Mouse (Mus musculus) megakaryocyte, embryonic 14.5 days (primary cell): ENCODE measurements around the gene Vps54. TPM values are rescaled to one million over a fixed set of nuclear protein-coding genes. Genes with fewer than 3 reads are reported as not detected.
A peak's percentile ranks its signal among the peaks of the same experiment; 100 is the strongest.

ENCODE experiments used
- H3K27me3 ChIP-seq: replicated peaks from 2 replicates; pipeline ENCODE3; 2012; ENCODE audit warnings: inconsistent platforms
- H3K36me3 ChIP-seq: replicated peaks from 2 replicates; pipeline ENCODE3; 2012; ENCODE audit warnings: low read length, inconsistent platforms, mixed read lengths
- H3K4me1 ChIP-seq: 2 replicates; pipeline ENCODE4 v1.6.1; 2012; ENCODE audit warnings: inconsistent platforms
- H3K4me3 ChIP-seq: replicated peaks from 2 replicates; pipeline ENCODE3; 2012; ENCODE audit warnings: moderate library complexity, mild to moderate bottlenecking, inconsistent platforms
- H3K9me3 ChIP-seq: 2 replicates; pipeline ENCODE4 v1.6.1; 2012; ENCODE audit warnings: inconsistent platforms
- FLI1 ChIP-seq: IDR thresholded peaks from 2 replicates; pipeline ENCODE4 v1.6.1; 2012; ENCODE audit warnings: low read length, inconsistent platforms, mixed read lengths
- GATA1 ChIP-seq: IDR thresholded peaks from 3 replicates; pipeline ENCODE4 v1.6.1; 2012; ENCODE audit warnings: mixed read lengths, low read length, inconsistent platforms, borderline replicate concordance
- polyA plus RNA-seq: library from polyadenylated mRNA; stranded (reverse); fragments of >175 nt; gene quantifications from 2 replicates; pipeline ENCODE4 v1.2.3, GENCODE M21; 2012; ENCODE audit warnings: low replicate concordance; ENCODE audit not compliant: insufficient read depth

Gene Vps54
- polyA plus RNA-seq, 1 experiment, result 1.1 TPM

DNA sequence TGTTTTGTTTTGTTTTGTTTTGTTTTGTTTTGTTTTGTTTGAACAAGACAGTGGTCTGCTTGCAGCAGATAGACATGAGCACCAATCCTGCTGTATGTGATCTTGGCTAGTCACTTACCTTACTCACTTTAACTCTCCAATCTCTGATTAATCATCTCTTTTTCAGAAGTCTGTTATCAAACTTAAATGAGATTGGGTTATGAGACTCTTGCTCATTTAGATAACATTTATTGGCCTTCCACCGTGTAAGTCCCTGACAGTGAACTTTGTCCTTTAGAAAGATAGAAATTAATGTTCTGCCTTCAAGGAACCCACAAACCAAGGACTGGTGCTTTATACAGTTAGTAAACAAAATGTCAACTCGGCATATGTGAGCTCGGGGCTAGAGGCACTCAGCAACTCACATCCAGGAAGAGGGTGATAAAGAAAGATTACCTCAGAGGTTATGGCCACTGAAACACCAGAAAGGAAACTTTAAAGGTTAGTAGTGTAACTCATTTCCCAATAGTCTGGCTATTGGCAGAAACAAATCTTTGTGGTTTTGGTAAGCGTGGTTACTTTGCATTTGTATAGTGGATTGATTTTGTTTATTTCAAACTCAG is 16.4 kb upstream of the Vps54 start:
- Histone ChIP-seq H3K4me3 (no peak overlapping the region), H3K9me3 (no peaks in the 10 kb centered on the region), H3K36me3 (no peaks in the 10 kb centered on the region), H3K4me1 (peaks cover 59% of the 10 kb centered on the region), H3K27me3 (no peaks in the 10 kb centered on the region)
- TF ChIP-seq FLI1 (no peak), GATA1 (no peak)

DNA sequence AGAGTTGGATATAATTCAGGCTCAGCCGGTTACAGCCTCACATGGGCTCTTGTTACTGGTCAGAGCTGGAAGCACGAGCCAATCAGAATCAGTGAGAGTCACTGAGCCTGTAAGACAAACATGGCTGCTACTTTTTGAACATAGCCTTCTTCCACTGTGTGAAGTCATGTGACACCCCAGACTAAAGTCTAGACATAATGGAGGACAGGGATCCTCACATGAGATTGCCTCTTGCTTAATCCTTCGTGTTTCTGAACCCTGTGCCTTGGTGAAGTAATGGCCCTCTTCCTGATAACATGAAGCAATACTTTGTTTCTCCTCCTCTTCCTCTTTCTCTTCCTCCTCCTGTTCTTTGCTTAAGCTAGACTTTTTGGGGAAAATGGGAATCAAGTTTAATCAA is 15.5 kb upstream of the Vps54 start:
- H3K4me3 ChIP-seq, result no peak overlapping the region
- no peaks in the 10 kb centered on the region for H3K36me3 ChIP-seq
- no peaks in the 10 kb centered on the region for H3K9me3 ChIP-seq
- peaks cover 58% of the 10 kb centered on the region for H3K4me1 ChIP-seq
- no peak for TF ChIP-seq FLI1
- TF ChIP-seq GATA1, result no peak
- H3K27me3 ChIP-seq, result no peaks in the 10 kb centered on the region

DNA sequence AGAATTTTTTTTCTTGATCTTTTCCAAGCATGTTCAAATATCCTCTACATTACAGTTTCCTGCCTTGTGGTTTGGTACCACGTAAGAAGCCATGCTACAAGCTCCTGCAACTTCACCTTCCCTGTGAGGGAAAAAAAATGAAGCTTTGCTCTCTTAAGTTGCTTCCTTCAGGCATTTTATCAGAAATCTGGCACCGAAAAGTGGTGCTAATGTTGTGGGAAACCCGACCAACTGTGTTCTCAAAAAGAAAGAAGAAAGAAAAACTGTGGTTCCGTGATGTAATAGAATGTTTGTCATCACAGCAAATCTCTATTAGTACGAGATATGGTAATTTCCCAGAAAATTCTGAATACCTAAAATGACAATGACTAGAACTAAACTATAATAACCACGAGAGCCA is 15.0 kb upstream of the Vps54 start:
- no peak for TF ChIP-seq FLI1
- TF ChIP-seq GATA1, result no peak
- Histone ChIP-seq H3K9me3 (no peaks in the 10 kb centered on the region), H3K36me3 (no peaks in the 10 kb centered on the region), H3K4me1 (peaks cover 58% of the 10 kb centered on the region), H3K27me3 (no peaks in the 10 kb centered on the region), H3K4me3 (peak overlapping the region; percentile 59)

DNA sequence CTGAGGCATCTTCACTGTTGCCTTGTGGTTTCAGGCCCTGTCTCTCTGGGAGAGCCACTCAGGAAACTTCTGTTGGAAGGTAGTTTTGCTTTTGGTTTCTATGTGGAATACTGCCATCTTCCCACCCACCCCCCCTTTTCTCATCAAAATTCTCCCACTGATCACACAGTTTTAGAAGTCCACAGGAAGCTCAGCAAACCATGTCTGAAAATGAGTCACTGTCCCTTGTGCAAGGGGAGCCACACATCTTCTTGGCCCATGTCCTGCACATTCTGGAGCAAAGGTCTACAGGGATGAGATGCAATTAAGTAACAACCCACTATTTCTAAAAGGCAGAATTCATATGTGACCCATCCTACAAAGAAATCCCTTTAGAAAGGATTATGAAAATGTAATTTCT is 14.6 kb upstream of the Vps54 start:
- Histone ChIP-seq H3K4me1 (peaks cover 58% of the 10 kb centered on the region), H3K27me3 (no peaks in the 10 kb centered on the region), H3K9me3 (no peaks in the 10 kb centered on the region), H3K36me3 (no peaks in the 10 kb centered on the region), H3K4me3 (peak overlapping the region; percentile 75)
- TF ChIP-seq GATA1, result no peak
- TF ChIP-seq FLI1, result no peak

DNA sequence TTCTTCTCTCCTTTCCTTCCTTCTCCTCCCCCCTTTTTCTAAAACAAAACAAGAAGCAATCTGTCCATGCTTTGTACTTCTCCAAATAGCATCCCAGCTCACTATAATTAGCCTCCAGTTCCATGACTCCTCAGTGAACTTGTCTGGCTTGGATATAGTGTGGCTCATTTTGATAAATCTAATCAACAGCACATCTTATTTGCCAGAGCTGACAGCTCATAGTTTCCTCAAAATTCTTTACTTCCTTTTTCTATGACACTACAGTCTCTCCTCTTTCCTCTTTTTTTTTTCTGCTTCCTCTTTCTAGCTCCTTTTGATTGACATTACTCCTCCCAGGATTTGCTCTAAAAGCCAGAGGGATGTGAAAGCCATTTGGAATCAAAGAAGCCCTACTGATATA is 14.1 kb upstream of the Vps54 start:
- no peak for TF ChIP-seq GATA1
- TF ChIP-seq FLI1, result no peak
- H3K4me3 ChIP-seq, result no peak overlapping the region
- H3K36me3 ChIP-seq, result no peaks in the 10 kb centered on the region
- peaks cover 58% of the 10 kb centered on the region for H3K4me1 ChIP-seq
- H3K9me3 ChIP-seq, result no peaks in the 10 kb centered on the region
- H3K27me3 ChIP-seq, result no peaks in the 10 kb centered on the region

DNA sequence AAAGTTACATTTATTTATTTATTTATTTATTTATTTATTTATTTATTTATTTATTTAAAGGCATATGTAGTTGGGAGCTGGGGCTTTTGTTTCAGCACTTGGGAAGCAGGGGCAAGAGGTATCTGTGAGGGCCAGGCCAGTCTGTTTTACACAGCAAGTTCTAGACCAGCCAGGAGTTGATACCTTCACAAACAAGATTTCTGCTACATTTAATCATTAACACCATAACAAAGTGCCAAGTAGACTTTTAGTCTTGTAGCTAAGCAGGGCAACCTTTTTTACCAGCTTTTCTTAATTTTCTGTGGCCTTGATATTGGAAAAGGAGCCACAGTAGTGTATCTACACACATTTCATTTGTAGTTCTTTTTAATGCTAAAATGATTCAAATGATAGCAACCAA is 3.7 kb upstream of the Vps54 start:
- TF ChIP-seq GATA1, result no peak
- no peak for TF ChIP-seq FLI1
- peaks cover 5% of the 10 kb centered on the region; the same call in 1 of the 2 replicates for H3K4me1 ChIP-seq
- no peak overlapping the region for H3K4me3 ChIP-seq
- no peaks in the 10 kb centered on the region for H3K27me3 ChIP-seq
- no peaks in the 10 kb centered on the region for H3K36me3 ChIP-seq
- no peaks in the 10 kb centered on the region for H3K9me3 ChIP-seq

DNA sequence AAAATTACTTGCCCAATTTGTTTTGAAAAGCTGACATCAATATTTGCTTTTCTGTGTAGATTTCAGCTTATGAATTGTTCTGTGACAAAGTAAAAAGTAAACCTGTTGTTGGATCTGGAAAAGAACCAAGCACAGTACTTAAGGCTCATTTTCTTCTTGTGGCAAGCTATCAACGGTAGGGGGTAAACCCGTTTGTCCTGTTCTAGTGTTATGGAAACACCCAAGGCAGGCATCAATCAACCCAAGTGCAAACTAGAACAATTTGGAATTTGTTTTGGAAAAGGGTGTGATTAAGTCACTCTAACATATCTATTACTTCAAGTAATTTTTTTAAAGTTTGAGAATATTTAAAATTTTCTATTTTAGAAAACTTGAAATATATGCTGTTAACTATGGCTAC is 3.3 kb upstream of the Vps54 start:
- no peak for TF ChIP-seq GATA1
- no peaks in the 10 kb centered on the region for H3K36me3 ChIP-seq
- peaks cover 5% of the 10 kb centered on the region; the same call in 1 of the 2 replicates for H3K4me1 ChIP-seq
- no peaks in the 10 kb centered on the region for H3K27me3 ChIP-seq
- no peak overlapping the region for H3K4me3 ChIP-seq
- H3K9me3 ChIP-seq, result no peaks in the 10 kb centered on the region

DNA sequence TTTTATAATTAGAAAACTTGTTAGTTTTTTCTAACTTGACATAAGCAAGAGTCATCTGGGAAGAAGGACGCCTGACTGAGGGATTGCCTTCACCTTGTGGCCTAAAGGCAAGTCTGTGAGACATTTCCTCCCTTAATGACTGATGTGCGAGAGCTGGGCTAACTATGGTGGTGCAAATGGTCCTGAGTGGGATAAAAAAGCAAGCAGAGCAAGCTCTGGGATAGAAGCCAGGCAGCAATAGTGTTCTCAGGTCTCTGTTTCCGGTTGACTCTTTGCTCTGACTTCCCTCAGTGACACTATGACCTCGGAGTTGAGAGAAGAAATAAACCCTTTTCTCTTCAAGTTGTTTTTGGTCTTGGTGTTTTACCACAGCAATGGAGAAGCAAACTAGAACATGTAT is 2.1 kb upstream of the Vps54 start:
- no peaks in the 10 kb centered on the region for H3K36me3 ChIP-seq
- no peak for TF ChIP-seq FLI1
- TF ChIP-seq GATA1, result no peak
- peaks cover 11% of the 10 kb centered on the region; the same call in 1 of the 2 replicates for H3K4me1 ChIP-seq
- no peaks in the 10 kb centered on the region for H3K27me3 ChIP-seq
- H3K9me3 ChIP-seq, result no peaks in the 10 kb centered on the region
- H3K4me3 ChIP-seq, result no peak overlapping the region

DNA sequence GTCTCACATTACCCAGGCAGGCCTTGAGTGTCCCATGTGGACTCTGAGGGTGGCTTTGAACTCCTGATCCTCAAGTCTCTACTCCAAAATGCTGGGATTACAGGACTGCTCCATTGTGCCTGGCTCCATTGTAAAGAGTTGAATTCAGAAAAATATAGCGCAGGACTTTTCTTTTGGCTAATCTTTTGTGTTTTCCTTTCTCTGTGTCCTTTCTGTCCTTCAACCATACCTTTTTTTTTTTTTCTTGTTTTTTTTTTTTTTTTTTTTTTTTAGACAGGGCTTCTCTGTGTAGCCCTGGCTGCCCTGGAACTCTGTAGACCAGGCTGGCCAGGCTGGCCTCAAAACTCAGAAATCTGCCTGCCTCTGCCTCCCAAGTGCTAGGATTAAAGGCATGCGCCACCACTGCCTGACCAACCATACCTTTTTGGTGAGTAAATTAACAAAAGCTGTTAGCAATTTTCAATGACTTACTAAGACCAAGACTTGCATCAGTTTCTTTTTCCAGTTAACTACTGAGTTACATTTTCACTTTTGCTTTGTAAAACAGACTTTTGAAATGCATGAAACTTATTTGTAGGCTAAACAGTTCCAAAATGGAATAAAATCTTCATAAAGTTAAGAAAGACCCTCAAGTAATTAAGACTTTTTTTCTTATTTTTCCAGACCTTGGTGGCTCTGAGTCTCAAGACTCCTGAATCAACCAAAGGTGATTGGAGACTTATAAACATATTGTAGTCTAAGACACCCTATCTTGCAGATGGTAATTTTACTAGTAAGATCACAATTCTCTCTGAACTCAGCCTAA is 1.4 kb upstream of the Vps54 start:
- no peak for TF ChIP-seq FLI1
- TF ChIP-seq GATA1, result no peak
- Histone ChIP-seq H3K4me3 (peak overlapping the region; percentile 97), H3K9me3 (no peaks in the 10 kb centered on the region), H3K4me1 (peaks cover 17% of the 10 kb centered on the region; the same call in 1 of the 2 replicates), H3K27me3 (no peaks in the 10 kb centered on the region), H3K36me3 (no peaks in the 10 kb centered on the region)

DNA sequence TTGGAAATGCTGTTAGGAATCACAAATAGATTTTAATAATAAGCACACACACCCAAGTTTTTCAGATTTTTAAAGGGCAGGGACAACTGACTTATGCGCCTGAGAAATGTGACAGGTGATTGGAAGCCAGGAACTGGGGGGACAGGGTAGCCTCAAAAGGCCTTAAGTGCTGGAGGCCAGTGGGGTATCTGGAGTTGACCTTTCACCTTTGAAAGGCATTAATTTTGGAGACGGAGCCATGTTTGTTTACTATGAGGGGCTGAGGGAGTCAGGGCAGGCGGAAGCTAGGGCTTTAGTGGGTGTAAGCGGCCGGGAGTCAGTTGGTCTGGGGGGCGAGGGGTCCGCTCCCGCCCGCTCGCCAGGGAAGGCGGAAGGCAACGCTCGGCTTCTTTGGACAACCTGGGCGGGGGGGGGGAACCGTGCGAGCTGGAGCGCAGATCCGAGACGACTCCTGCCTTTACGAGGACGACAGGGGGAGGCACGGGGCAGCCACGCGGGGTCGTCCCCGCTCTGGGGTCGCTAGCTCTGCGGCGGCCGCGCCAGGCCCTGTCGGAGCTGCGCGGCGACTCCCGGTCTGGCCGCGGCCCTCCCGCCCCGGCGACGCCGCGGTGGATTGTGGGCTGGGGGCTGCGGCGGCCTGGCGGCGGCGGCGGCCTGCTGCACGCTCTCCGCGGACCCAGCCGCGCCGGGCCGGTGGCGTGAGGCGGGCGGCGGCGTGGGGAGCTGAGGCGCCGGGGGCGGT is 631 bp upstream of the Vps54 start:
- H3K4me1 ChIP-seq, result peaks cover 24% of the 10 kb centered on the region
- H3K4me3 ChIP-seq, result peak overlapping the region; percentile 97
- H3K9me3 ChIP-seq, result no peaks in the 10 kb centered on the region
- no peaks in the 10 kb centered on the region for H3K36me3 ChIP-seq
- H3K27me3 ChIP-seq, result no peaks in the 10 kb centered on the region
- TF ChIP-seq FLI1, result no peak
- TF ChIP-seq GATA1, result no peak
